14 mouse cellular contexts compared by ENCODE assay signal in the genomic region with DNA sequence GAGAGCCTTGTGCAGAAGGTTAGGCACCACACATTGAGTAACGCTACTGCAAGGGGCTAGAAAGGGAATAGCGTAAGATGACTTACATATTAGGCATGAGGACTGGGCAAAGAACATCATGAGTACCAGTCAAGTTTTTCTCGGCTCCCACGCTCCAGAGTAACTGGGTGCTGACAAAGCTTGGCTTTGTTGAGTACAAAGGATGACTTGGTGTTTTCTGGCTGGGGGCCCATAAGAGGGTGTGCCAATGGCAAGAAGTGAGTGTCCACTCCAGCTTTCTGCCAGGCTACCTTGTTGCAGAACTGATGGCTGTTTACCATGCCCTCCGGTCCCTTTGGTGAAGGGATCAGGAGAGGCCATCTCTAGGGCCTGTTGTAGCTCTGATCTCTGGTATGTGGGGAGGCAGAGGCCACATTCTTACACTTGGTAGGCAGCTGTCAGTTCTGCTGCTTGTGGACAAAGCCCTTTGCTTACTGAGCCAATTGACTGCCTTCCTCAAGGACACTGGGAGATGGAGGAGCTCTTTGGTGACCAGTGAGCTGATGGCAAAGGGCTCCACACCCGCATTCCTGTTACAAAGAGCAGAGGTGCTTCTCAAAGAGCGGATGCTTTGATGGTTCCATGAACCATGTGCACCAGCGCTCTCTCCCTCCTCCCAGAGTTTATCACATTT. TPM values are rescaled to one million over a fixed set of nuclear protein-coding genes. Genes with fewer than 3 reads are reported as not detected.
DNase-seq lines count a peak whose midpoint lies in the region; ATAC-seq and TF ChIP-seq lines count a peak whose summit lies in the region.
"Had no signal": no experiment of that assay in that cellular context is flagged by ENCODE, and none has a peak within 500 bp of the region (broad histone marks: within the 10 kb centered on the region; RNA-seq: fewer than 3 reads in every experiment).

No protein-coding gene starts in this region.

- WGBS in forebrain, embryonic 16.5 days, result 89% methylated on average over 8 of the region's 8 CpGs

- no peaks in the 10 kb centered on the region for H3K27me3 ChIP-seq in myocyte (ENCODE audit: control insufficient read depth, insufficient read depth, insufficient read length)
- H3K27me3 ChIP-seq in forebrain, embryonic 16.5 days (replicated peaks; ENCODE audit: control insufficient read depth, insufficient read depth, low read length), result no peaks in the 10 kb centered on the region
- H3K27me3 ChIP-seq: embryonic facial prominence, embryonic 15.5 days; limb, embryonic 12.5 days had no signal

- peaks cover 91% of the 10 kb centered on the region for H3K4me1 ChIP-seq in bone marrow macrophage, adult 2 months (ENCODE audit: control insufficient read depth, insufficient read depth, low read length)
- H3K4me1 ChIP-seq in forebrain, embryonic 16.5 days (replicated peaks; ENCODE audit: control insufficient read depth, insufficient read depth, low read length), result peaks cover 10% of the 10 kb centered on the region

- ATAC-seq in forebrain, embryonic 16.5 days, result no peak
- ATAC-seq: hindbrain, embryonic 16.5 days had no signal

- TF ChIP-seq CTCF in bone marrow macrophage, adult 2 months (IDR thresholded peaks at IDR 0.05; ENCODE audit: low read depth, low read length), result no peak

- no peaks in the 10 kb centered on the region for H3K79me2 ChIP-seq in myocyte (ENCODE audit: control insufficient read depth, insufficient read depth)

- no peak overlapping the region for H3ac ChIP-seq in myocyte (ENCODE audit: control insufficient read depth, insufficient read length)

- DNase-seq in adrenal gland, adult (ENCODE audit: inconsistent age in 2 of 2, low spot score in 1 of 2), result peak; percentile 86 to 93
- DNase-seq in adrenal gland, postnatal 4 days (ENCODE audit: low spot score in 2 of 2), result no peak
- peak; percentile 45 to 73 for DNase-seq in kidney, postnatal 36 days
- no peak for DNase-seq in kidney, adult 9 months
- no peak for DNase-seq in c-Kit-positive CD71-positive TER-119-positive erythroid progenitor cells, embryonic 14.5 days (ENCODE audit: low spot score)
- DNase-seq: retina, postnatal 1 day had no signal

- H3K9me3 ChIP-seq in forebrain, embryonic 16.5 days (ENCODE audit: control insufficient read depth, low read length), result no peaks in the 10 kb centered on the region
- H3K9me3 ChIP-seq: embryonic facial prominence, embryonic 15.5 days; limb, embryonic 12.5 days had no signal

- peak overlapping the region; percentile 88 for H3K27ac ChIP-seq in bone marrow macrophage, adult 2 months (ENCODE audit: insufficient read depth, low read depth, low read length)
- no peak overlapping the region for H3K27ac ChIP-seq in forebrain, embryonic 16.5 days (ENCODE audit: low read length)
- H3K27ac ChIP-seq: embryonic facial prominence, embryonic 15.5 days; limb, embryonic 12.5 days had no signal

- no peak overlapping the region for H3K9ac ChIP-seq in forebrain, embryonic 16.5 days (replicated peaks; ENCODE audit: low read depth, low read length)
- H3K9ac ChIP-seq: embryonic facial prominence, embryonic 15.5 days; limb, embryonic 12.5 days had no signal

- H3K4me3 ChIP-seq in bone marrow macrophage, adult 2 months (ENCODE audit: insufficient read depth, low read length), result no peak overlapping the region
- no peak overlapping the region for H3K4me3 ChIP-seq in myocyte
- H3K4me3 ChIP-seq in forebrain, embryonic 16.5 days (replicated peaks; ENCODE audit: low read length), result no peak overlapping the region
- H3K4me3 ChIP-seq: embryonic facial prominence, embryonic 15.5 days; limb, embryonic 12.5 days had no signal

- TF ChIP-seq POLR2A in bone marrow macrophage, adult 2 months (IDR thresholded peaks at IDR 0.05; ENCODE audit: borderline replicate concordance, low read depth, low read length), result no peak
- TF ChIP-seq POLR2A in myocyte (IDR thresholded peaks at IDR 0.05; ENCODE audit: insufficient read length, low read depth), result no peak

- no peaks in the 10 kb centered on the region for H3K36me3 ChIP-seq in myocyte (ENCODE audit: control insufficient read depth, insufficient read depth)
- no peaks in the 10 kb centered on the region for H3K36me3 ChIP-seq in forebrain, embryonic 16.5 days (ENCODE audit: control insufficient read depth, insufficient read depth)
- H3K36me3 ChIP-seq: embryonic facial prominence, embryonic 15.5 days; limb, embryonic 12.5 days had no signal

- peak overlapping the region; percentile 77 for H3K4me2 ChIP-seq in myocyte (ENCODE audit: low read depth)
- no peak overlapping the region for H3K4me2 ChIP-seq in forebrain, embryonic 16.5 days (ENCODE audit: low read length)
- H3K4me2 ChIP-seq: embryonic facial prominence, embryonic 15.5 days; limb, embryonic 12.5 days had no signal

TF ChIP-seq in myocyte, 11 proteins besides CTCF, POLR2A, EP300 and RAD21:
- TF ChIP-seq REST (IDR thresholded peaks at IDR 0.05; ENCODE audit: insufficient read depth, insufficient read length) (no peak), MYOG (IDR thresholded peaks at IDR 0.05; ENCODE audit: control insufficient read depth in 1 of 3, insufficient read depth in 1 of 3, insufficient read length in 2 of 3, low read depth in 2 of 3) (peak in 2 of 3 experiments; percentile 32 to 73), TCF12 (IDR thresholded peaks at IDR 0.05; ENCODE audit: insufficient read depth, poor library complexity, severe bottlenecking) (no peak), MYOD1 (IDR thresholded peaks at IDR 0.05; ENCODE audit: control insufficient read depth in 1 of 3, insufficient read length in 2 of 3, low read depth in 2 of 3) (peak in 2 of 3 experiments; percentile 23 to 55), USF1 (IDR thresholded peaks at IDR 0.05; ENCODE audit: low read depth) (no peak), E2F4 (IDR thresholded peaks at IDR 0.05; ENCODE audit: insufficient read depth) (no peak), CEBPB (IDR thresholded peaks at IDR 0.05; ENCODE audit: insufficient read depth, poor library complexity, severe bottlenecking) (peak; percentile 59; the same call in 1 of the 2 replicates), MAX (IDR thresholded peaks at IDR 0.05; ENCODE audit: low read depth) (no peak), POLR2AphosphoS2 (IDR thresholded peaks at IDR 0.05; ENCODE audit: insufficient read length, low read depth) (no peak), TCF3 (IDR thresholded peaks at IDR 0.05; ENCODE audit: insufficient read length, low read depth) (no peak), SRF (IDR thresholded peaks at IDR 0.05; ENCODE audit: control insufficient read depth, insufficient read length, low read depth) (no peak)

RNA-seq across cellular contexts. Expression of a gene that starts 26.4 kb away (rescaled TPM):
- total RNA-seq in adrenal gland, postnatal 4 days (2021), result not detected
- not detected in 2 replicates for polyA plus RNA-seq in bone marrow macrophage, adult 2 months (2012; ENCODE audit: insufficient read depth, insufficient read length, missing spikeins)
- polyA plus RNA-seq in myocyte (2012; fragmentation: generic; extraction: Trizol), result not detected
- not detected in 2 replicates for polyA plus RNA-seq in forebrain, embryonic 16.5 days (2015; fragmentation: Nextera tagmentation; extraction: Ambion mirVana)
- total RNA-seq: ES-E14 had no signal
- polyA plus RNA-seq: heart, embryonic 14.5 days; hindbrain, embryonic 16.5 days; limb, embryonic 12.5 days had no signal

Comparison
In these comparisons a context has a peak if more than half of its experiments do, and no peak if none do; other contexts are left out.
1. DNase-seq: peak in adrenal gland, adult (2 of 2) and kidney, postnatal 36 days (2 of 2); none in adrenal gland, postnatal 4 days (0 of 2), kidney, adult 9 months (single experiment) and c-Kit-positive CD71-positive TER-119-positive erythroid progenitor cells, embryonic 14.5 days (single experiment).